Mouse (Mus musculus): ENCODE results near the gene Olfr66.

DNA sequence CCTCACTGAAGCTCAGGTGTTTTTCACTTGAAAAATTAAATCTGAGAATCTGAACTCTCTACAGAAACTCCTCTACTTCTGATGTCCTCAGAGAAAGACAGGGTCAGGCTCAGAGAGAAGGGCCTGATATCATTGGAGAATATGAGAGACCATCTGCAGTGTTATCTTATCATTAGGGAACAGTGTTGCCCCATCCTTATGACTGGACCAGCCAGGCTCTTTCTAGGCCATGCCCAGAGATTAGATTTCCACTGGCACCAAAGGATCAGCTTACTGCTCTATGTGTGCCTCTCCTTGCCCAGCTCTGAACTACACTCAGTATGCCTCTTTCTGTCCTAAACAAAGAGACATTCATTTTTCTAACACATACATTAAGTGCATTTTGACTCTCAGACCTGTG lies 29.3 kb upstream of the Olfr66 start:
- TF ChIP-seq CTCF (IDR thresholded peaks at IDR 0.05; ENCODE audit: low read depth, low read length) (no peak), POLR2A (IDR thresholded peaks at IDR 0.05; ENCODE audit: borderline replicate concordance, low read depth, low read length) (no peak)
